Mouse (Mus musculus) cerebellum, adult 2 months (tissue): ENCODE results near the gene Camk2d.

Experiments used
- CTCF ChIP-seq: fragments of 200-500 bp; IDR thresholded peaks from 2 replicates; pipeline ENCODE4 v1.5.1; 2011; ENCODE audit warnings: low read depth, mild to moderate bottlenecking, control low read depth, low read length, moderate library complexity, borderline replicate concordance; ENCODE audit not compliant: insufficient read depth
- POLR2A ChIP-seq: fragments of 200-500 bp; IDR thresholded peaks from 2 replicates; pipeline ENCODE4 v1.6.1; 2011; ENCODE audit warnings: low read length, control low read depth, borderline replicate concordance; ENCODE audit not compliant: insufficient read depth

GRCm38 (mm10) chr3:126806145-126806544, 210.0 kb downstream of the Camk2d start:
- TF ChIP-seq CTCF = no peak
- no peak for TF ChIP-seq POLR2A
